Mouse (Mus musculus) heart, postnatal 14 days (tissue): ENCODE measurements around the gene Chrm5. TPM values are rescaled to one million over a fixed set of nuclear protein-coding genes. Genes with fewer than 3 reads are reported as not detected.

ENCODE experiments used
- DNase-seq, 2 experiments: peaks; one replicate each; pipeline ENCODE4 v3.0.0; 2021 to 2022
- intact Hi-C: fragments of 180-260 bp; cut with DNase I; formaldehyde crosslinking; loops from one replicate; pipeline ENCODE4 v1.15.1; 2025
- total RNA-seq, 2 experiments: library from RNA; stranded (reverse); gene quantifications; 2 replicates each; pipeline ENCODE4 v1.2.3; 2021

The Chrm5 gene
- total RNA-seq, 2 experiments from 2014 or later = not detected

DNA sequence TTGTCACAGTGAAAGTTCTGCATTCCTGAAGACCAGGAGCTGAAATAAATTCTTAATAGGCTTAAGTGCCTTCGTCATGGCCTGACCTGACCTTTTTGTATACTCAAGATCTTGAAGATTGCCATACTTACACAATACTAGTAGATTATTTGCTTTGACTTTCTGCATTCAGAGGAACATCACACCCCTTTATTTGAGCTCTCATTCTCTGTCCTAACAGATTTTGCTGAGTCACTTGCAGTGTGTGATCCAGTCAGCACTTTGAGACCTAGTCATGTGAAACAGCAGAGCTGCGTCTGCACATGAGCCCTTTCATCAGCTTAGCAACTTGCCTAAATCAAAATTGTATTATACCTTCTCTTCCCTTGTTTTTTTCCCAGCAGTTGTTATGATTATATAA lies 47.2 kb downstream of the Chrm5 start:
- no peak for DNase-seq

GRCm38 (mm10) chr2:112432523-112432922 lies 48.0 kb downstream of the Chrm5 start:
- no peak for DNase-seq
- intact Hi-C loops = no loop called here

More for the DNA sequence above, 47.2 kb downstream of the Chrm5 start:
- intact Hi-C loops = no loop called here

GRCm38 (mm10) chr2:112430403-112430802 lies 50.2 kb downstream of the Chrm5 start:
- no peak for DNase-seq
- intact Hi-C loops = no loop called here

DNA sequence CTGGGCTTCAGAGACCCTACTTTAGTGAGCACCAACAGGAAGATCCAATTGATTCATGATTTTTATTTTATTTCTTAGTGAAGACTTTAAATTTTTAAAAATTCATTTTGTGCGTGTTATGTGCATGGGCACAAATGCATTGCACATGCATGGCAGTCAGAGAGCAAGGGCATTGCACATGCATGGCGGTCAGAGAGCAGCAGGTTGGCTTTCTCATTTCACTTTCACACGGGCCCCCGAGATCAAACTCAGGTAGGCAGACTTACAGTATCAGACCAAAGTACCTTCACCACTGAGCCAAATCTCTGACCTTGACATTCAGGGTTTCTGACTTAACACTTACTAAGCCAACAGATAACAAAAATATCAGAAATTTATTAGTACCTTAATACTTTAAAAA lies 50.9 kb downstream of the Chrm5 start:
- intact Hi-C loops = no loop called here
- DNase-seq = no peak

Other genes starting within 250 kb of the Chrm5 start
- 1 to 10 TPM; 4.3 to 4.4 TPM for gene Lpcat4, start 241.3 kb downstream of the Chrm5 start, total RNA-seq
- gene Nutm1, start 221.5 kb downstream of the Chrm5 start, total RNA-seq = not detected
- gene Nop10, start 218.8 kb downstream of the Chrm5 start, total RNA-seq = 10 to 100 TPM; 57.1 to 64.2 TPM
- gene Slc12a6, start 214.9 kb downstream of the Chrm5 start, total RNA-seq = 10 to 100 TPM; 40.7 to 42.8 TPM
- under 1 TPM in 1 of 2 experiments, not detected in 1; 0.51 TPM for gene Gm21985, start 214.5 kb downstream of the Chrm5 start, total RNA-seq
- 10 to 100 TPM; 61.2 to 67.8 TPM for gene Emc4, start 112.7 kb downstream of the Chrm5 start, total RNA-seq
- gene Katnbl1, start 101.6 kb downstream of the Chrm5 start, total RNA-seq = 1 to 10 TPM; 7.3 to 7.6 TPM
- gene Emc7, start 25.8 kb downstream of the Chrm5 start, total RNA-seq = 10 to 100 TPM; 15.2 to 15.5 TPM
- 10 to 100 TPM; 16.9 to 17.1 TPM for gene Aven, start 12.2 kb upstream of the Chrm5 start, total RNA-seq